Mouse (Mus musculus): ENCODE measurements around the gene Wnt9b.

- TF ChIP-seq CTCF (IDR thresholded peaks at IDR 0.05; ENCODE audit: low read depth, low read length) (no peak), POLR2A (IDR thresholded peaks at IDR 0.05; ENCODE audit: extremely low read depth, insufficient read depth, low read length) (no peak)
These were observed 15.0 kb upstream of the Wnt9b start for GRCm38 (mm10) chr11:103764601-103765000.
